Mouse (Mus musculus) heart, embryonic 12.5 days (tissue): ENCODE measurements at regions not wholly inside any gene's neighbourhood (a gene's known extent, or its start where the extent isn't known, plus 50 kb on each side); places are given as distances from the start of the nearest gene placed in this dataset.

Experiments
- ATAC-seq: fragments of 200-750 bp; cut with Nextera tagmentation; 2 replicates; pipeline ENCODE4 v1.8.0; 2017; ENCODE audit warnings: moderate TSS enrichment, moderate library complexity; ENCODE audit not compliant: insufficient number of reproducible peaks, low FRiP score
- H3K27ac ChIP-seq: fragments of 300-500 bp; sonication (generic); 2 replicates; pipeline ENCODE4 v1.5.1; 2016; ENCODE audit warnings: mild to moderate bottlenecking, moderate library complexity; ENCODE audit not compliant: poor library complexity, severe bottlenecking
- H3K27me3 ChIP-seq: fragments of 300-500 bp; sonication (generic); replicated peaks from 2 replicates; pipeline ENCODE4 v1.6.1; 2016; ENCODE audit warnings: mild to moderate bottlenecking, moderate library complexity
- H3K36me3 ChIP-seq: fragments of 300-500 bp; sonication (generic); 2 replicates; pipeline ENCODE4 v1.6.1; 2016; ENCODE audit warnings: mild to moderate bottlenecking, moderate library complexity
- H3K4me1 ChIP-seq: fragments of 300-500 bp; sonication (generic); replicated peaks from 2 replicates; pipeline ENCODE4 v1.6.1; 2016; ENCODE audit warnings: mild to moderate bottlenecking
- H3K4me2 ChIP-seq: fragments of 300-500 bp; sonication (generic); 2 replicates; pipeline ENCODE4 v1.6.1; 2016; ENCODE audit warnings: mild to moderate bottlenecking, moderate library complexity
- H3K4me3 ChIP-seq: fragments of 300-500 bp; sonication (generic); 2 replicates; pipeline ENCODE4 v1.5.1; 2016; ENCODE audit warnings: mild to moderate bottlenecking
- H3K9ac ChIP-seq: fragments of 300-500 bp; sonication (generic); 2 replicates; pipeline ENCODE4 v1.6.1; 2016; ENCODE audit warnings: mild to moderate bottlenecking, moderate library complexity
- H3K9me3 ChIP-seq: fragments of 300-500 bp; sonication (generic); replicated peaks from 2 replicates; pipeline ENCODE4 v1.6.1; 2016; ENCODE audit warnings: mild to moderate bottlenecking, moderate library complexity
- WGBS: fragments of 180-500 bp; shearing (Covaris S2); methylation state at CpG from one replicate; pipeline ENCODE4 v1.1.7; 2016; 5-methylcytosine and 5-hydroxymethylcytosine counted together

GRCm38 (mm10) chr10:39248486-39248885 is 84.9 kb upstream of the Ccn6 start:
- no peak overlapping the region for H3K4me3 ChIP-seq
- H3K36me3 ChIP-seq = no peaks in the 10 kb centered on the region
- H3K9ac ChIP-seq = no peak overlapping the region
- H3K4me2 ChIP-seq = no peak overlapping the region
- H3K4me1 ChIP-seq = no peaks in the 10 kb centered on the region
- H3K27ac ChIP-seq = no peak overlapping the region
- no peaks in the 10 kb centered on the region for H3K9me3 ChIP-seq
- 63% methylated on average over 4 of the region's 4 CpGs for WGBS
- ATAC-seq = no peak
- no peaks in the 10 kb centered on the region for H3K27me3 ChIP-seq

GRCm38 (mm10) chr10:39246984-39247383 is 83.4 kb upstream of the Ccn6 start:
- H3K4me3 ChIP-seq = no peak overlapping the region
- no peak for ATAC-seq
- H3K4me1 ChIP-seq = no peaks in the 10 kb centered on the region
- no peak overlapping the region for H3K4me2 ChIP-seq
- no peaks in the 10 kb centered on the region for H3K36me3 ChIP-seq
- 59% methylated on average over 3 of the region's 3 CpGs for WGBS
- no peaks in the 10 kb centered on the region for H3K9me3 ChIP-seq
- no peaks in the 10 kb centered on the region for H3K27me3 ChIP-seq
- no peak overlapping the region for H3K27ac ChIP-seq
- no peak overlapping the region for H3K9ac ChIP-seq

GRCm38 (mm10) chr10:39245141-39245540 is 81.5 kb upstream of the Ccn6 start:
- no peak overlapping the region for H3K27ac ChIP-seq
- H3K4me1 ChIP-seq = no peaks in the 10 kb centered on the region
- no peak overlapping the region for H3K9ac ChIP-seq
- no peaks in the 10 kb centered on the region for H3K27me3 ChIP-seq
- 69% methylated on average over 4 of the region's 4 CpGs for WGBS
- H3K9me3 ChIP-seq = no peaks in the 10 kb centered on the region
- no peak overlapping the region for H3K4me3 ChIP-seq
- H3K4me2 ChIP-seq = no peak overlapping the region
- no peaks in the 10 kb centered on the region for H3K36me3 ChIP-seq
- no peak for ATAC-seq

GRCm38 (mm10) chr10:39244061-39244460 is 80.5 kb upstream of the Ccn6 start:
- Histone ChIP-seq H3K9me3 (no peaks in the 10 kb centered on the region), H3K27ac (no peak overlapping the region), H3K27me3 (no peaks in the 10 kb centered on the region), H3K4me3 (no peak overlapping the region), H3K9ac (no peak overlapping the region), H3K4me2 (no peak overlapping the region), H3K36me3 (no peaks in the 10 kb centered on the region), H3K4me1 (peaks cover 3% of the 10 kb centered on the region; the same call in 1 of the 2 replicates)
- 88% methylated on average over 6 of the region's 6 CpGs for WGBS
- ATAC-seq = no peak

GRCm38 (mm10) chr10:39242398-39242797 is 78.8 kb upstream of the Ccn6 start:
- Histone ChIP-seq H3K9me3 (no peaks in the 10 kb centered on the region), H3K9ac (no peak overlapping the region), H3K4me3 (no peak overlapping the region), H3K4me1 (peaks cover 8% of the 10 kb centered on the region; the same call in 1 of the 2 replicates), H3K36me3 (no peaks in the 10 kb centered on the region), H3K4me2 (no peak overlapping the region), H3K27me3 (no peaks in the 10 kb centered on the region), H3K27ac (no peak overlapping the region)
- WGBS = 86% methylated on average over 5 of the region's 5 CpGs
- no peak for ATAC-seq

- no peak overlapping the region for H3K4me2 ChIP-seq
- no peak overlapping the region for H3K4me3 ChIP-seq
- no peak overlapping the region for H3K9ac ChIP-seq
- 77% methylated on average over 6 of the region's 6 CpGs for WGBS
- no peaks in the 10 kb centered on the region for H3K27me3 ChIP-seq
- H3K9me3 ChIP-seq = no peaks in the 10 kb centered on the region
- peaks cover 8% of the 10 kb centered on the region; the same call in 1 of the 2 replicates for H3K4me1 ChIP-seq
- no peaks in the 10 kb centered on the region for H3K36me3 ChIP-seq
- no peak overlapping the region for H3K27ac ChIP-seq
- ATAC-seq = no peak
Measured at GRCm38 (mm10) chr10:39241922-39242321, 78.3 kb upstream of the Ccn6 start.

- no peaks in the 10 kb centered on the region for H3K36me3 ChIP-seq
- no peak overlapping the region for H3K9ac ChIP-seq
- H3K4me3 ChIP-seq = no peak overlapping the region
- no peak overlapping the region for H3K4me2 ChIP-seq
- 80% methylated on average over 3 of the region's 3 CpGs for WGBS
- H3K9me3 ChIP-seq = no peaks in the 10 kb centered on the region
- ATAC-seq = no peak
- H3K27ac ChIP-seq = no peak overlapping the region
- H3K27me3 ChIP-seq = no peaks in the 10 kb centered on the region
- peaks cover 8% of the 10 kb centered on the region; the same call in 1 of the 2 replicates for H3K4me1 ChIP-seq
Measured at GRCm38 (mm10) chr10:39241486-39241885, 77.9 kb upstream of the Ccn6 start.

GRCm38 (mm10) chr10:39240966-39241365 is 77.4 kb upstream of the Ccn6 start:
- Histone ChIP-seq H3K9ac (no peak overlapping the region), H3K27me3 (no peaks in the 10 kb centered on the region), H3K27ac (no peak overlapping the region), H3K9me3 (no peaks in the 10 kb centered on the region), H3K4me3 (no peak overlapping the region), H3K4me1 (peaks cover 8% of the 10 kb centered on the region; the same call in 1 of the 2 replicates), H3K4me2 (no peak overlapping the region), H3K36me3 (no peaks in the 10 kb centered on the region)
- ATAC-seq = no peak
- 92% methylated on average over 7 of the region's 7 CpGs for WGBS

GRCm38 (mm10) chr10:39240178-39240791 is 76.7 kb upstream of the Ccn6 start:
- no peak; the same call in 1 of the 2 replicates for ATAC-seq
- no peaks in the 10 kb centered on the region for H3K36me3 ChIP-seq
- peaks cover 8% of the 10 kb centered on the region; the same call in 1 of the 2 replicates for H3K4me1 ChIP-seq
- H3K9ac ChIP-seq = peak overlapping the region; percentile 27; the same call in 1 of the 2 replicates
- H3K27me3 ChIP-seq = no peaks in the 10 kb centered on the region
- no peak overlapping the region for H3K27ac ChIP-seq
- WGBS = 39% methylated on average over 11 of the region's 11 CpGs
- H3K9me3 ChIP-seq = no peaks in the 10 kb centered on the region
- no peak overlapping the region for H3K4me3 ChIP-seq
- H3K4me2 ChIP-seq = peak overlapping the region; percentile 54

- Histone ChIP-seq H3K4me2 (peak overlapping the region; percentile 54), H3K36me3 (no peaks in the 10 kb centered on the region), H3K9me3 (no peaks in the 10 kb centered on the region), H3K4me3 (no peak overlapping the region), H3K27me3 (no peaks in the 10 kb centered on the region), H3K27ac (no peak overlapping the region), H3K4me1 (peaks cover 8% of the 10 kb centered on the region; the same call in 1 of the 2 replicates), H3K9ac (peak overlapping the region; percentile 27)
- ATAC-seq = peak; percentile 59
- WGBS = 15% methylated on average over 17 of the region's 17 CpGs
Measured at GRCm38 (mm10) chr10:39239498-39240177, 76.0 kb upstream of the Ccn6 start.

- Histone ChIP-seq H3K4me1 (peaks cover 8% of the 10 kb centered on the region; the same call in 1 of the 2 replicates), H3K4me2 (no peak overlapping the region), H3K9me3 (no peaks in the 10 kb centered on the region), H3K4me3 (no peak overlapping the region), H3K36me3 (no peaks in the 10 kb centered on the region), H3K27me3 (no peaks in the 10 kb centered on the region), H3K9ac (no peak overlapping the region), H3K27ac (no peak overlapping the region)
- ATAC-seq = no peak
- WGBS = 67% methylated on average over 10 of the region's 10 CpGs
Measured at GRCm38 (mm10) chr10:39238596-39238995, 75.0 kb upstream of the Ccn6 start.
